Mouse (Mus musculus) NIH3T3 (cell line): ENCODE results near the gene Slc22a4.
A peak's percentile ranks its signal among the peaks of the same experiment; 100 is the strongest.

ENCODE experiments used
- DNase-seq: peaks from one replicate; pipeline ENCODE4 v3.0.0-alpha.2; 2012; ENCODE audit warnings: low read depth

Slc22a4 gene

GRCm38 (mm10) chr11:54028044-54028951 is at the start of gene Slc22a4:
Gene Slc22a4, minus strand, starts transcription at chr11:54028090.
- peak; percentile 74 for DNase-seq

- DNase-seq, result no peak
Measured at GRCm38 (mm10) chr11:54076101-54076500, 48.2 kb upstream of the Slc22a4 start.

DNA sequence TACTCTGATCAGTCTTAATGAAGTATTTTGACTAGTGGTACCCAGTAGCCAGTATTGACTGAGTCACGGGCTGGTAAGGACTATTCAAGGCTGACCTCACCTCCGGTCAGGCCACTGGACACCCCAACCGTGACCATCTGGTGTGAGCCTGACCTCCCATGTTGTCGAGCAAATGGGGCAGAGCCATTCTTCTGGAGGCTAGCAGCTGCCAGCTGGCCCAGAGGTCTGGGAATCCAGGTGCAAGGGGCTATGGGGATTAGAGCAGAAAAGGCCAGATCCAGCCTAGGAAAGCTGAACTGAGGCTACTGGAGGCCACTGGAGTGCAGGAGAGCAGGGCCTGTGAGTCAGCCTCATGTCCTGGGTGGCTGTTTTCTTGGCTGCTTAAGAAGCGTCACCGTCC is 47.5 kb upstream of the Slc22a4 start:
- DNase-seq, result no peak

DNA sequence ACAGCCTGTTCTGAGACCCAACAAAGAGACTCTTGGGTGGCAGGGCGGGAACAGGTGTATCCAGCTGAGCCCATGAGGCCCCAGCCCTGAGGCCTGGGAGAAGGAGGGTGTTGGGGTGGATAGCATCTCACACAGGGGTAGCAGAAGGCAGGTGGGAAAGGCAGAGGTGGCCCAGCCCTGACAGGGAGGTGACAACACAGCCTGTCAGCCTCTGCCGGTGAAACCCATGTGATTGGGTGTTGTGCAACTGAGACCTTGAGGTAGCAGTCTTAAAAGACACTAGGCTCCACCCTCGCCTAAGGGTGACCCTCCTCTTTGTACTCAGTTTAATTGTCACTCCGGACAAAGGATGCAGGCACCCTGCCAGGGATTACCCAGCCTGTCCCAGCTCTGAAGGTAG is 45.4 kb upstream of the Slc22a4 start:
- DNase-seq, result no peak

DNA sequence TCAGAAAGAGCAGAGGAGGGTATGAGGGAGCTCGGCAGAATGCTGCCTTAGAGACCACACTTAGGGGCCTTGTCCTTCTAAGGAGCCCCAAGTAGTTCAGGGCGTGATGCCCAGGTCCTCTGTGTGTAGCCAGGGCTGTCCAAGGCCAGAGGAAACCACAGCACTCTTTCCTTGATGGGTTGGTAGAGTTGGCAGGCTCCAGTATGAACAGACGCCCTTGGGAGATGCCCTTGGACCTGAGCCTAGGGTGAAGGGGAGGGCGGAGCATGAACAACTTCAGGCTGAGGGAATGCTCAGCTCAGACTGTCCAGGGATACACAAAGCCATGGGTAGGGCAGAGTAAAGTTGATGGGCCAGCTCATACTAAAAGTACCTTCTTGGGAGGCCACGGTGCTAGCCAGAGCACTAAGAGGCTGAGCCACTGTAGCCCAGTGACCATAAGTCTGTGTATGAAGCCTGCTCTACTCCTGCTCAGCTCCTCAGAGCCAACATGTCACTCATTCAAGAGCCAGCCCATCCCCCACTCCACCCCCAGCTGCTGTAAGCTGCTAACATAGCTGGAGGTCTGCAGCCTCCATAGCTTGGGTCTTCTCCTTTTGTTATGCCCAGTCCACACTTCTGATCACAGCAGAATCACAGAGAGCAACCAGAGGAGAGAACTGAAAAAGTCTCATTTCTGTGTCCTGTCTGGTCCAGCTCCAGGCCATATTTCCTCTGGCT is 44.0 kb upstream of the Slc22a4 start:
- peak; percentile 73 for DNase-seq

- DNase-seq, result no peak
Measured at GRCm38 (mm10) chr11:54068520-54069371, 40.9 kb upstream of the Slc22a4 start, which contains the start of gene Pdlim4. Gene Pdlim4, minus strand, starts transcription at chr11:54069014.

- DNase-seq, result no peak
Measured at GRCm38 (mm10) chr11:54067996-54068519, 40.2 kb upstream of the Slc22a4 start.

GRCm38 (mm10) chr11:54067318-54067995 is 39.6 kb upstream of the Slc22a4 start:
- no peak for DNase-seq

DNA sequence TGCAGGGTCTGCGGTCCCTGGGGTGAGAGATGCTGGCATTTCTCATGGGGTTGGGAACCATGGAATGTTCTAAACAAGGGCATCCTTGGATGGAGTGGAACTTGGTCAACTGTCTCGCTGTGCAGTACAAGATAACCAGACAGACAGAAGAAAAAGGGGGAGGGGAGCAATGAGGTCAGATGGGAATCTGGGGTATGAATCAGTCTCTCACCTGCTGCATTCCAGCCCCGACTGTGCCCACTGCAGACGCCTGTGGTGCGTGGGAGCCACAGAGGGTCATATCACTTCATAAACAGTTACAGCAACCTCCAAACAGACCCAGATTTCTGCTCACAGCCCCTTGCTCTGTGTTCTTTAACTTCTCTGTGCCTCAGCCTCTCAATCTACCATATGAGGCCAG is 38.5 kb upstream of the Slc22a4 start:
- no peak for DNase-seq

- peak; percentile 46 for DNase-seq
Measured at GRCm38 (mm10) chr11:54065915-54066178, 38.0 kb upstream of the Slc22a4 start.

GRCm38 (mm10) chr11:54065106-54065914 is 37.4 kb upstream of the Slc22a4 start:
- DNase-seq, result no peak

- DNase-seq, result no peak
Measured at GRCm38 (mm10) chr11:54064412-54064978, 36.6 kb upstream of the Slc22a4 start.

- DNase-seq, result no peak
Measured at GRCm38 (mm10) chr11:54063472-54063775, 35.5 kb upstream of the Slc22a4 start.

GRCm38 (mm10) chr11:54062753-54063471 is 35.0 kb upstream of the Slc22a4 start:
- peak; percentile 53 for DNase-seq

DNA sequence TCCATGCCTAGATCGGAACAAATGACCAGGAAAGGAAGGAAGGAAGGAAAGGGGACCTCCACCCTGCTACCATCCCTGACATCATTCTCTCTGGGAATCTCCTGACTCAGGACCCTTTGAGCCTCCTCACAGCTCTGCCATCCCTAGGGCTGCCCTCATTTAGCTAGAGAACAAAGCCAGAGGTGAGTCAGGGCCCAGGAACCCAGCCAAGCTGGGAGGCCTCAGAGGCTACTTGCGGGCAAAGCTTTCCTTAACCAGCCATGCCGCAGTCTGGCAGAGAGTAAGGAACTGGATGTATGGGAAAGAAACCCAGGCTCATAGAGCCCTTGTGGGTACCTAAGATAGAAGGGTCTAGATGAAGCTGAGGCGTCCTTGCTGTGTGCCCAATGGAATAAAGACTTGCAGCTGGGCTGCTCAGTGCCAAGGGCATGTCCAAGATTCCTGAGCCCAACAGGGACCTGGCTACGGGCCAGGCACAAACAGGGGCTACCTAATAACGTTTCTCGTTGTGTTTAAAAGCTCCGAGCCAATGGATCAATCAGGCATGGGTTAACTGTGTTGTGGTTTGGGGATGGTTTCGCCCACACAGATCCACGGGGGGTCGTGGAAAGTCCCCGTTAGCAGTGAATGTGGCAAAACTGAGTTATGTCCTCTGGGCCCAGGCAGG is 34.3 kb upstream of the Slc22a4 start:
- peak; percentile 95 for DNase-seq

DNA sequence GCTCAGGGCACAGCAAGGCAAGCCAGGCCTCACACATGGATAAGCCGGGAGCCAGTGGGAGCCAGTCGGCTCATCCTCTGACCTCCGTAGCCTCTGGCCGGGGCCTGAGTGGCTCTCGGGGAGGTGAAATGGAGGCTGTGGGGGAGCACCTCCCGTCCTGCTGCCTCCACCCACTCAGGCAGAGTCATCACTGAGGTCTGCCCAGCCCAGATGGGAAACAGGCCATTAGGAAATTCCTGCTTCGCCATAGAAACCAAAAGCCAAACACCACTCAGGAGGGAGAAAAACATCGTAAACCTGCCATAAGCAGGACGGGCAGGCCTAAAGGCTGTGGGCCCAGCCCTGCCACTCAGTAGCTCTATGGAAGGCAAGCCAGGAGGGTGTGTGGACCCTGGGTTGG is 32.4 kb upstream of the Slc22a4 start:
- DNase-seq, result peak; percentile 93

DNA sequence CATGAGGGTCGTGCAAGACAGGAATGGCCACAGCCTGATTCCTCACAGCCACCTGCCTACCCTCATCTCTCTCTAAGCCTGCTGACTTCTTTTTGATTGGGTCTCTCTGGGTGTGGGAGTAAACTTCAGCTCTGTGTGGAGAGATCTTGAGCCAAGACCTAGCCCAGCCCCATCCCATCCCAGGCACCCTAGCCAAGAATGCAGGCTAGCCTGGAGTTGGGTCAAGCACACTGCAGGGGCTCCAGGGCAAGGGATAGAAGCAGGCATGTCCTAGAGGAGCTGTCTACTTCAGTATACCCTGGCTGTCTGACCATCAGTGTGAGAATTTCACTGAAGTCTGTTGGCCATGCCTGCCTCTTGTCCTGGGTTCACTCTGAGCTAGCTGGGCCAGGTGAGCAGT is 31.6 kb upstream of the Slc22a4 start:
- DNase-seq, result no peak

DNA sequence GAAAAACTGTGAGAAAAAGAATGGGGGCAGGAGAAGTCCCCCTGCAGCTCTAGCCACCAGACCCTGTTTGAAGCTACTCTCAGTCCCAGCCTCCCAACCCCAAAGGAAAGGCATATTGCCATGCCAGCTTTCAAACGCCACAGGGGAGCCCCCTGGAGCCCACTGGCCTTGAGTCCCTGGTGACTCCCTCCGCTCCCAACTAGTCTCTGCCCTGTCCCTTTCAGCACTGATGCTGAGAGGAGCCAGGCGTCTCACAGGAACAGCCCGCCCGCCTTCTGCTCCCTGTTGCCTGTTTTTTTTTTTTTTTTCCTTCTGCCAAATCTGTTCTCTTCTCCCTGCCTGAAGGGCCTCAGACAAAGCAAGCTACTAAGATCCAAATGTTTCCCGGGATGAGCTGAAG is 30.8 kb upstream of the Slc22a4 start:
- peak; percentile 36 for DNase-seq

DNA sequence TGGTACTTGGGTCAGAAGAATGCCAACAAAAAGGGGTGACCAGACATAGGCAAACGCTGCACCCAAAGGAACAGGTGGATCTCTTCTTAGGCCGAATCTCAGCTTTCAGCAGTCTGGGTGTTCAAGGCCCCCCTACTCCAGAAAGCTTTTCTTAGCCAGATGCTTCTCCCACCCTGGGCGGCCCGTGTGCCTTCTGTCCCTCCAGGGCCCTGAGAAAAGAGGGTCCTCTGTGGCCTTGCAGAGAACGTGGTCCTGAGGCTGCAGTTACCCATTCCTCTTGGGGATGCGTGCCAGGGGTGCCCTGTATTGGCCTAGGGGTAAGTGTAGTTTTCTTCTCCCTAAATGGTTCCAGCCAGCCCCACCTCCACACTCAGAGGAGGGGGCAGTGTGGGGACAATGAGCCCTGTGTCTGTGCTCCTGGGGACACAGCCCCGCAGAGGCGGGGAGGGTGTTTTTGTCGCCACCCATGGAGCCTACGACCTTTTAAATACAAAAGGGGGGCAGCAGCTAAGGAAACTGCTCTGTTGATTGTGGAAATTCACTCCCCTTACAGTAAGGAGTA is 30.2 kb upstream of the Slc22a4 start:
- no peak for DNase-seq
